Mouse (Mus musculus) cerebellum, adult 2 months (tissue): ENCODE data around the gene Ifne.

ENCODE experiments used
- CTCF ChIP-seq: fragments of 200-500 bp; IDR thresholded peaks from 2 replicates; pipeline ENCODE4 v1.5.1; 2011; ENCODE audit warnings: low read depth, mild to moderate bottlenecking, control low read depth, low read length, moderate library complexity, borderline replicate concordance; ENCODE audit not compliant: insufficient read depth
- POLR2A ChIP-seq: fragments of 200-500 bp; IDR thresholded peaks from 2 replicates; pipeline ENCODE4 v1.6.1; 2011; ENCODE audit warnings: low read length, control low read depth, borderline replicate concordance; ENCODE audit not compliant: insufficient read depth

GRCm38 (mm10) chr4:88876520-88876919 is 3.5 kb downstream of the Ifne start:
- TF ChIP-seq POLR2A (no peak), CTCF (no peak)
